Mouse (Mus musculus) kidney, adult 8-10 months (tissue): Measurements from ENCODE around the gene Fli1.

Experiments used
- DNase-seq, 2 experiments: peaks; one replicate each; pipeline ENCODE4 v3.0.0; 2022

The Fli1 gene

GRCm38 (mm10) chr9:32500063-32500462 lies 42.6 kb downstream of the Fli1 start:
- DNase-seq: no peak

GRCm38 (mm10) chr9:32499469-32499868 lies 43.2 kb downstream of the Fli1 start:
- peak in 1 of 2 experiments; percentile 24 for DNase-seq

- DNase-seq: no peak
These were observed 47.0 kb downstream of the Fli1 start for GRCm38 (mm10) chr9:32495643-32495997.

- DNase-seq: no peak
These were observed 47.6 kb downstream of the Fli1 start for GRCm38 (mm10) chr9:32494891-32495642.

GRCm38 (mm10) chr9:32493588-32494423 lies 48.9 kb downstream of the Fli1 start:
- no peak for DNase-seq

- no peak for DNase-seq
These were observed 49.9 kb downstream of the Fli1 start for GRCm38 (mm10) chr9:32492753-32493152.

GRCm38 (mm10) chr9:32491484-32491883 lies 51.2 kb downstream of the Fli1 start:
- DNase-seq: no peak

- no peak for DNase-seq
These were observed 52.8 kb downstream of the Fli1 start for GRCm38 (mm10) chr9:32489794-32490358.

GRCm38 (mm10) chr9:32489315-32489714 lies 53.3 kb downstream of the Fli1 start:
- no peak for DNase-seq

- DNase-seq: no peak
These were observed 54.0 kb downstream of the Fli1 start for GRCm38 (mm10) chr9:32488627-32489026.

- DNase-seq: no peak
These were observed 54.8 kb downstream of the Fli1 start for GRCm38 (mm10) chr9:32487823-32488222.

- no peak for DNase-seq
These were observed 55.3 kb downstream of the Fli1 start for GRCm38 (mm10) chr9:32487401-32487800.

- DNase-seq: no peak
These were observed 62.2 kb downstream of the Fli1 start for GRCm38 (mm10) chr9:32480418-32480817.

GRCm38 (mm10) chr9:32478799-32479198 lies 63.9 kb downstream of the Fli1 start:
- DNase-seq: no peak

- DNase-seq: no peak
These were observed 64.6 kb downstream of the Fli1 start for GRCm38 (mm10) chr9:32478087-32478486.

GRCm38 (mm10) chr9:32476604-32477003 lies 66.1 kb downstream of the Fli1 start:
- no peak for DNase-seq

GRCm38 (mm10) chr9:32474621-32475390 lies 67.9 kb downstream of the Fli1 start:
- DNase-seq: no peak

GRCm38 (mm10) chr9:32472346-32472745 lies 70.3 kb downstream of the Fli1 start:
- no peak for DNase-seq

- no peak for DNase-seq
These were observed 73.4 kb downstream of the Fli1 start for GRCm38 (mm10) chr9:32469123-32469751.

GRCm38 (mm10) chr9:32468313-32468712 lies 74.3 kb downstream of the Fli1 start:
- no peak for DNase-seq

- DNase-seq: no peak
These were observed 75.2 kb downstream of the Fli1 start for GRCm38 (mm10) chr9:32467443-32467842.

- DNase-seq: no peak
These were observed 75.8 kb downstream of the Fli1 start for GRCm38 (mm10) chr9:32466861-32467260.

- no peak for DNase-seq
These were observed 86.0 kb downstream of the Fli1 start for GRCm38 (mm10) chr9:32456707-32457106.
